Mouse (Mus musculus): Measurements from ENCODE around the gene Cetn4. TPM values are rescaled to one million over a fixed set of nuclear protein-coding genes. Genes with fewer than 3 reads are reported as not detected.
A peak's percentile ranks its signal among the peaks of the same experiment; 100 is the strongest.

The Cetn4 gene
- total and polyA plus RNA-seq, 2 experiments from 2014 or later, result 1.9 to 4.0 TPM

GRCm38 (mm10) chr3:37280221-37280620 lies 32.3 kb downstream of the Cetn4 start:
- Histone ChIP-seq H3K9me3 (ENCODE audit: low read length) (no peaks in the 10 kb centered on the region), H3K9ac (replicated peaks; ENCODE audit: low read length, poor library complexity, severe bottlenecking) (no peak overlapping the region), H3K4me2 (ENCODE audit: low read depth, low read length, poor library complexity, severe bottlenecking) (no peak overlapping the region), H3K27me3 (ENCODE audit: insufficient read depth, low read length) (no peaks in the 10 kb centered on the region), H3K4me3 (ENCODE audit: low read depth, low read length) (no peak overlapping the region), H3K36me3 (ENCODE audit: insufficient read depth, low read length) (no peaks in the 10 kb centered on the region), H3K4me1 (ENCODE audit: insufficient read depth, low read length) (no peaks in the 10 kb centered on the region), H3K27ac (ENCODE audit: low read depth, low read length) (no peak overlapping the region)
- 95% methylated on average over 1 of the region's 1 CpGs for WGBS
- ATAC-seq (ENCODE audit: low FRiP score) (no peak), DNase-seq (ENCODE audit: low spot score) (no peak)
- TF ChIP-seq CTCF (IDR thresholded peaks at IDR 0.05), result no peak

GRCm38 (mm10) chr3:37274661-37275060 lies 37.8 kb downstream of the Cetn4 start:
- H3K4me3 ChIP-seq (ENCODE audit: low read depth, low read length), result no peak overlapping the region
- H3K36me3 ChIP-seq (ENCODE audit: insufficient read depth, low read length), result no peaks in the 10 kb centered on the region
- no peak for TF ChIP-seq CTCF (IDR thresholded peaks at IDR 0.05)
- DNase-seq (ENCODE audit: low spot score) (no peak), ATAC-seq (ENCODE audit: low FRiP score) (no peak)
- H3K27ac ChIP-seq (ENCODE audit: low read depth, low read length), result no peak overlapping the region
- H3K4me2 ChIP-seq (ENCODE audit: low read depth, low read length, poor library complexity, severe bottlenecking), result no peak overlapping the region
- no peaks in the 10 kb centered on the region for H3K9me3 ChIP-seq (ENCODE audit: low read length)
- 81% methylated on average over 6 of the region's 6 CpGs for WGBS
- H3K9ac ChIP-seq (replicated peaks; ENCODE audit: low read length, poor library complexity, severe bottlenecking), result no peak overlapping the region
- no peaks in the 10 kb centered on the region for H3K27me3 ChIP-seq (ENCODE audit: insufficient read depth, low read length)
- no peaks in the 10 kb centered on the region for H3K4me1 ChIP-seq (ENCODE audit: insufficient read depth, low read length)

GRCm38 (mm10) chr3:37273092-37273491 lies 39.4 kb downstream of the Cetn4 start:
- Histone ChIP-seq H3K36me3 (ENCODE audit: insufficient read depth, low read length) (no peaks in the 10 kb centered on the region), H3K4me3 (ENCODE audit: low read depth, low read length) (no peak overlapping the region), H3K9me3 (ENCODE audit: low read length) (no peaks in the 10 kb centered on the region), H3K9ac (replicated peaks; ENCODE audit: low read length, poor library complexity, severe bottlenecking) (no peak overlapping the region), H3K27me3 (ENCODE audit: insufficient read depth, low read length) (no peaks in the 10 kb centered on the region), H3K4me2 (ENCODE audit: low read depth, low read length, poor library complexity, severe bottlenecking) (no peak overlapping the region), H3K27ac (ENCODE audit: low read depth, low read length) (no peak overlapping the region), H3K4me1 (ENCODE audit: insufficient read depth, low read length) (no peaks in the 10 kb centered on the region)
- DNase-seq (ENCODE audit: low spot score), result no peak
- ATAC-seq (ENCODE audit: low FRiP score), result no peak
- TF ChIP-seq CTCF (IDR thresholded peaks at IDR 0.05), result no peak
- 88% methylated on average over 7 of the region's 7 CpGs for WGBS

GRCm38 (mm10) chr3:37271209-37271608 lies 41.3 kb downstream of the Cetn4 start:
- TF ChIP-seq CTCF (IDR thresholded peaks at IDR 0.05), result peak; percentile 71
- Histone ChIP-seq H3K4me2 (ENCODE audit: low read depth, low read length, poor library complexity, severe bottlenecking) (no peak overlapping the region), H3K9ac (replicated peaks; ENCODE audit: low read length, poor library complexity, severe bottlenecking) (no peak overlapping the region), H3K4me1 (ENCODE audit: insufficient read depth, low read length) (no peaks in the 10 kb centered on the region), H3K9me3 (ENCODE audit: low read length) (no peaks in the 10 kb centered on the region), H3K27me3 (ENCODE audit: insufficient read depth, low read length) (no peaks in the 10 kb centered on the region), H3K27ac (ENCODE audit: low read depth, low read length) (no peak overlapping the region), H3K36me3 (ENCODE audit: insufficient read depth, low read length) (no peaks in the 10 kb centered on the region), H3K4me3 (ENCODE audit: low read depth, low read length) (no peak overlapping the region)
- ATAC-seq (ENCODE audit: low FRiP score) (no peak), DNase-seq (ENCODE audit: low spot score) (peak; percentile 32)
- WGBS, result 9% methylated on average over 1 of the region's 1 CpGs

- WGBS, result 85% methylated on average over 4 of the region's 4 CpGs
- Histone ChIP-seq H3K4me2 (ENCODE audit: low read depth, low read length, poor library complexity, severe bottlenecking) (no peak overlapping the region), H3K4me3 (ENCODE audit: low read depth, low read length) (no peak overlapping the region), H3K4me1 (ENCODE audit: insufficient read depth, low read length) (no peaks in the 10 kb centered on the region), H3K27me3 (ENCODE audit: insufficient read depth, low read length) (no peaks in the 10 kb centered on the region), H3K36me3 (ENCODE audit: insufficient read depth, low read length) (no peaks in the 10 kb centered on the region), H3K9ac (replicated peaks; ENCODE audit: low read length, poor library complexity, severe bottlenecking) (no peak overlapping the region), H3K9me3 (ENCODE audit: low read length) (no peaks in the 10 kb centered on the region), H3K27ac (ENCODE audit: low read depth, low read length) (no peak overlapping the region)
- DNase-seq (ENCODE audit: low spot score) (no peak), ATAC-seq (ENCODE audit: low FRiP score) (no peak)
- TF ChIP-seq CTCF (IDR thresholded peaks at IDR 0.05), result no peak
These were observed 42.6 kb downstream of the Cetn4 start for GRCm38 (mm10) chr3:37269926-37270325.

GRCm38 (mm10) chr3:37268338-37268737 lies 44.2 kb downstream of the Cetn4 start:
- DNase-seq (ENCODE audit: low spot score) (no peak), ATAC-seq (ENCODE audit: low FRiP score) (no peak)
- Histone ChIP-seq H3K27ac (ENCODE audit: low read depth, low read length) (no peak overlapping the region), H3K9me3 (ENCODE audit: low read length) (no peaks in the 10 kb centered on the region), H3K4me2 (ENCODE audit: low read depth, low read length, poor library complexity, severe bottlenecking) (no peak overlapping the region), H3K27me3 (ENCODE audit: insufficient read depth, low read length) (no peaks in the 10 kb centered on the region), H3K4me3 (ENCODE audit: low read depth, low read length) (no peak overlapping the region), H3K36me3 (ENCODE audit: insufficient read depth, low read length) (no peaks in the 10 kb centered on the region), H3K9ac (replicated peaks; ENCODE audit: low read length, poor library complexity, severe bottlenecking) (no peak overlapping the region), H3K4me1 (ENCODE audit: insufficient read depth, low read length) (no peaks in the 10 kb centered on the region)
- TF ChIP-seq CTCF (IDR thresholded peaks at IDR 0.05), result no peak
- 81% methylated on average over 11 of the region's 11 CpGs for WGBS
